Mouse (Mus musculus) midbrain, embryonic 11.5 days (tissue): ENCODE measurements around the gene Pkp3. TPM values are rescaled to one million over a fixed set of nuclear protein-coding genes. Genes with fewer than 3 reads are reported as not detected.
A peak's percentile ranks its signal among the peaks of the same experiment; 100 is the strongest.

ENCODE experiments used
- ATAC-seq: fragments of 200-750 bp; cut with Nextera tagmentation; 2 replicates; pipeline ENCODE4 v1.8.0; 2017; ENCODE audit warnings: moderate TSS enrichment, moderate library complexity; ENCODE audit not compliant: low FRiP score
- DNase-seq: peaks from one replicate; pipeline ENCODE4 v3.0.0; 2015; ENCODE audit warnings: low spot score; ENCODE audit errors: missing footprints
- H3K27ac ChIP-seq: fragments of 300-500 bp; sonication (generic); 2 replicates; pipeline ENCODE4 v1.5.1; 2014; ENCODE audit warnings: low read depth, low read length
- H3K27me3 ChIP-seq: fragments of 300-500 bp; sonication (generic); 2 replicates; pipeline ENCODE4 v1.6.1; 2014; ENCODE audit warnings: mild to moderate bottlenecking, low read length, moderate library complexity, mixed read lengths; ENCODE audit not compliant: control insufficient read depth, insufficient read depth
- H3K36me3 ChIP-seq: fragments of 300-500 bp; sonication (generic); 2 replicates; pipeline ENCODE4 v1.6.1; 2014; ENCODE audit warnings: mild to moderate bottlenecking, low read length, moderate library complexity, mixed read lengths; ENCODE audit not compliant: control insufficient read depth, insufficient read depth
- H3K4me1 ChIP-seq: fragments of 300-500 bp; sonication (generic); 2 replicates; pipeline ENCODE4 v1.6.1; 2014; ENCODE audit warnings: low read length; ENCODE audit not compliant: control insufficient read depth, insufficient read depth
- H3K4me2 ChIP-seq: fragments of 300-500 bp; sonication (generic); 2 replicates; pipeline ENCODE4 v1.6.1; 2014; ENCODE audit warnings: mild to moderate bottlenecking, moderate library complexity
- H3K4me3 ChIP-seq: fragments of 300-500 bp; sonication (generic); 2 replicates; pipeline ENCODE4 v1.5.1; 2014; ENCODE audit warnings: low read depth, low read length
- H3K9ac ChIP-seq: fragments of 300-500 bp; sonication (generic); 2 replicates; pipeline ENCODE4 v1.6.1; 2014; ENCODE audit warnings: low read length
- H3K9me3 ChIP-seq: fragments of 300-500 bp; sonication (generic); 2 replicates; pipeline ENCODE4 v1.6.1; 2016; ENCODE audit warnings: low read length; ENCODE audit not compliant: control insufficient read depth
- WGBS: fragments of 180-500 bp; shearing (Covaris S2); extraction: QIAGEN DNeasy Blood & Tissue Kit; methylation state at CpG from one replicate; pipeline ENCODE4 v1.1.7; 2014; 5-methylcytosine and 5-hydroxymethylcytosine counted together
- polyA plus RNA-seq: library from polyadenylated mRNA; unstranded; fragments of >200 nt; fragmentation: Nextera tagmentation; extraction: Ambion mirVana; gene quantifications from 2 replicates; pipeline ENCODE4 v1.2.1, GENCODE M21; 2014

The Pkp3 gene
- polyA plus RNA-seq, 1 experiment from 2014 or later: 0.82 TPM

DNA sequence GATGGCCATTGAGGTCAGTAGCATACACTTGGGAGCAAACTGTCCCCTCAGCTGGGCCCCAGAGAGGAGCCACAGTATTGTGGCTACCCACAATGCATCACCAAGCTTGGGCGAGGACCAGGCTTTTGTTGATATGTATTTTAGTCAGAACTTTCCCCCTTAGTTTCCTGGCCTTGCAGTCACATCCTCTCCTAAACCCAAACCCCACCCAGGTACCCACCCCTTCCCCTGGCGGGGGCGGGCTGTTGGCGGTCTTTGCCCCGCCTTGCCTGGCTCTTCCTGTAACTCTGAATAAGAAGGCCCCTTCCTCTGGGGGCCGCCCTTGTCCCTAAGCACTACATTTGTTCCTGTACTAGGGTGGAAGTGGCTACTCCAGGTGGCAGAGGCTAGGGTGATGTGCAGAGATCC, 18.6 kb downstream of the Pkp3 start:
- no peak overlapping the region for H3K4me2 ChIP-seq
- DNase-seq: no peak
- no peak for ATAC-seq
- H3K27ac ChIP-seq: no peak overlapping the region
- 54% methylated on average over 6 of the region's 6 CpGs for WGBS
- H3K36me3 ChIP-seq: no peaks in the 10 kb centered on the region
- H3K4me1 ChIP-seq: peaks cover 5% of the 10 kb centered on the region
- no peaks in the 10 kb centered on the region for H3K9me3 ChIP-seq
- H3K27me3 ChIP-seq: peaks cover 24% of the 10 kb centered on the region
- H3K4me3 ChIP-seq: no peak overlapping the region
- no peak overlapping the region for H3K9ac ChIP-seq

DNA sequence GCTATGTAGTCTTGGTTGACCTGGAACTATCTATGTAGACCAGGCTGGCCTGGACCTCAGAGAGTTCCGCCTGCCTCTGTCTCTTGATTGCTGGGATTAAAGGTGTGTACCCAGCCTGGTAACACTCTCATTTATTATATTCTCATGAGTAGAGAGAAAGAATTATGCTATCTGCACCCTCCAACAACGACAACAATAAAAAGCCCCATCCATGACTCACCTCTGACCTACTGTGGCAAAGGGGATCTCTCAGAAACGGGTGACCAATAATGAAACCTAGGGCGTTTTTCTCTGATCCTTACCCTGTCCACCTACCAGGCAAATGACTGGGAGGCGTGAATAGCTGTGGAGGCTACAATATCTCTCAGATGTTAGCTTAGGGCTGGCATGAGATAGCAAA, 19.2 kb downstream of the Pkp3 start:
- no peaks in the 10 kb centered on the region for H3K36me3 ChIP-seq
- no peak overlapping the region for H3K4me2 ChIP-seq
- WGBS: 80% methylated on average over 5 of the region's 5 CpGs
- DNase-seq (no peak), ATAC-seq (no peak)
- no peak overlapping the region for H3K4me3 ChIP-seq
- no peak overlapping the region for H3K9ac ChIP-seq
- H3K27me3 ChIP-seq: peaks cover 23% of the 10 kb centered on the region
- peaks cover 5% of the 10 kb centered on the region for H3K4me1 ChIP-seq
- no peak overlapping the region for H3K27ac ChIP-seq
- no peaks in the 10 kb centered on the region for H3K9me3 ChIP-seq

DNA sequence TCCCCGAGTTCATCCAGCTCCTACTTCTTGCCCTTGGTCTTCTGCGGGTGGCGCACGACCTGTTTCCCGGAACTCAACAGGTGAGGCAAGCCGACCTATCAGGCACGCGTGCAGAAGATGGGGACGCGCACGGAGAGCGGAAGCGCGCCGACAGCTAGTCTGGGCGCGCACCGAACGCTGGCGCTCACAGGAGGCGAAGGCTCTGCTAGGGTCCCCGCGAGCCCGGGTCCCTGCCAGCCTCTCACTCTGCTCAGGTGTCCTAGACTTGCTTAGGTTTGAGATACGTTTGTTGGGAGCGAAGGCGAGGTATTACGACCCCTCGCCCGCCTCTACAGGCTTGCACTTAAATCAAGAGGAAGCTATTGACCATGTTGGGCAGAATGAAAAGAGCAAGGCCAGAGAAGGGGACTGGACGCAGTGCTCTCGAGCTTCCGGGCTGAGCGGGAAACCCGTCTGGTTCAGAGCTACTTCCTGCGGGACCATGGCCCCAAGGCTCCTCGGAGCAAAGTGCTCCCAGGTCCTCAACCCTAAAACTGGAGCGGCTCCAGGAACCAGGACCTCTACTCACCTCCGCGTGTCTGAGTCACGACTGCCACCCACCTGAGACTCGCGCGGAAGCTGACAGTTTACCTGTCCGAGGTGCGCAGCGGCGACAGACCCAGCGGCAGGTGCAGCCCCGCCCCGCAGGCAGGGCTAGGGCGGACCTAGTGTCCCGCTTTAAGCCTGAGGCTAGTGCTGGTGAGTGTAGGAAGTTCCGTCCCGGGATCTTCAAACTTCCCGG, 22.1 kb downstream of the Pkp3 start, which contains the start of gene Sigirr:
Gene Sigirr, minus strand, starts transcription at position 662 of the 781 bp plus-strand sequence.
- no peaks in the 10 kb centered on the region for H3K36me3 ChIP-seq
- DNase-seq: peak; percentile 93
- WGBS: 2% methylated on average over 56 of the region's 56 CpGs
- H3K9me3 ChIP-seq: no peaks in the 10 kb centered on the region
- H3K4me3 ChIP-seq: peak within 1 kb of the TSS; percentile 28
- peaks cover 23% of the 10 kb centered on the region for H3K27me3 ChIP-seq
- no peak within 1 kb of the TSS for H3K27ac ChIP-seq
- peak within 1 kb of the TSS; percentile 21; the same call in 1 of the 2 replicates for H3K9ac ChIP-seq
- peak within 1 kb of the TSS; percentile 44 for H3K4me2 ChIP-seq
- 0 out of 2 replicates have a peak, but pooled peaks have one; percentile 30 for ATAC-seq
- peaks cover 5% of the 10 kb centered on the region; the same call in 1 of the 2 replicates for H3K4me1 ChIP-seq

DNA sequence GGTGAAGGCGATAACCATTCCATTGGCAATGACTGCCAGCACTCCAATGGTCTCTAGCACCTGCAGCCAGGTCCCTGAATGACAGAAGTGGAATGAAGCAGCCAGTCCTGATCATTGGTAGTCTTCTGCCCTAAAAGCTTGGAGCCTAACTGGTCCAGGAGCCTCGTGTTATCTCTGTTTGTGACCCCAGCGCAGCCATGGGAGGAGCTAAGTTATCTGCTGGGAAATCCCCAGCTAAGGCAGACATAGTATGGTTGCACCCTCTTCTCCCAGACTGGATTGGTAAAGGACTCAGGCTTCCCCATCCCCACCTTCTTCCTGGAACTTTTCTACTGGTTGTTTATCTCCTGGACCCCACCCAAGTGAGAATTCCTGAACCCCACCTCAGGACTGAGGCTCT, 25.1 kb downstream of the Pkp3 start:
- no peak overlapping the region for H3K9ac ChIP-seq
- no peak for DNase-seq
- peaks cover 5% of the 10 kb centered on the region; the same call in 1 of the 2 replicates for H3K4me1 ChIP-seq
- H3K4me3 ChIP-seq: no peak overlapping the region
- no peak overlapping the region for H3K27ac ChIP-seq
- H3K9me3 ChIP-seq: no peaks in the 10 kb centered on the region
- ATAC-seq: no peak
- no peaks in the 10 kb centered on the region for H3K36me3 ChIP-seq
- H3K27me3 ChIP-seq: peaks cover 23% of the 10 kb centered on the region
- H3K4me2 ChIP-seq: no peak overlapping the region
- WGBS: 77% methylated on average over 3 of the region's 3 CpGs

DNA sequence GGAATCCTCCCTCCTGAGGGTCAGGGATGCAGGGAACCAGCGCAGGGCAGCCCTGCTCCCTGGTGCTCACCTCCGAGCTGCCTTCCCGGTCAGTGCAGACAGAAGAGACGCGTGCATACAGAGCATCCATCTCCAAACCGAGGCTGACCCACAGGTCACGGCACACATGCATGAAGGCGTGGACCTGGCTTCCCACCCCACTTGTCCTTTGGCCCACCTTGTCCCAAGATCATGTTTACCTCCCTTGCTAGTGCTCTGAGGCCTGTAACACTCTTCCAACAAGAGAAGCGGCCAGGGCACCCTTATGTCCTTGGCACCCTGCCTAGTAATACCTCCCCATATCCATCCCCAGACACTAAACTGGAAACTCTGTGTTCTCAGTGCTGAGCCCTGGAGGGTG, 37.9 kb downstream of the Pkp3 start:
- no peak for ATAC-seq
- Histone ChIP-seq H3K4me2 (no peak overlapping the region), H3K27ac (no peak overlapping the region), H3K27me3 (no peaks in the 10 kb centered on the region), H3K9me3 (no peaks in the 10 kb centered on the region), H3K9ac (no peak overlapping the region), H3K4me1 (no peaks in the 10 kb centered on the region), H3K4me3 (no peak overlapping the region), H3K36me3 (no peaks in the 10 kb centered on the region)
- WGBS: 90% methylated on average over 9 of the region's 9 CpGs
- DNase-seq: no peak

DNA sequence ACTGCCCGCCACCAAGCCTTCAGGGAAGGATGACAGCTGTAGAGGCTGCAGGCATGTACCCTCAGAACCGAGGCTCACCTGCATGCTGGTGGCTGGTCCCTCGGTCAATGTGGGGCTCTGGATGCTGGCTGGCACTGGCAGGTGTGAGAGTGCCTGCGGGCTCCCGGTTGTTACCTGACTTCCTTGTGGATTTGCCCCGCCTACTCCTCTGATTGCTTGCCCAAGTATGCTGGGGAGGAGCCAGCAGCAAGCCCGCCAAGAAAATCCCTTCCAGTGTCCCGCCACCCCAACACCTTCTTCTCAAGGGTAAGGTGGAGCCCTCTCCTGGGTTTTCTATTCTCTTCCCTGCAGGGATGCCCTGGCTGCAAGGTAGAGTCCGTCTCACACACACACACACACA, 39.6 kb downstream of the Pkp3 start, which contains the start of gene Ano9:
Gene Ano9, minus strand, starts transcription at position 171 of the 400 bp plus-strand sequence.
- Histone ChIP-seq H3K4me1 (no peaks in the 10 kb centered on the region), H3K4me3 (no peak within 1 kb of the TSS), H3K9me3 (no peaks in the 10 kb centered on the region), H3K27ac (no peak within 1 kb of the TSS), H3K4me2 (no peak within 1 kb of the TSS), H3K36me3 (no peaks in the 10 kb centered on the region), H3K27me3 (no peaks in the 10 kb centered on the region), H3K9ac (no peak within 1 kb of the TSS)
- ATAC-seq: no peak
- DNase-seq: no peak
- 14% methylated on average over 8 of the region's 9 CpGs for WGBS

DNA sequence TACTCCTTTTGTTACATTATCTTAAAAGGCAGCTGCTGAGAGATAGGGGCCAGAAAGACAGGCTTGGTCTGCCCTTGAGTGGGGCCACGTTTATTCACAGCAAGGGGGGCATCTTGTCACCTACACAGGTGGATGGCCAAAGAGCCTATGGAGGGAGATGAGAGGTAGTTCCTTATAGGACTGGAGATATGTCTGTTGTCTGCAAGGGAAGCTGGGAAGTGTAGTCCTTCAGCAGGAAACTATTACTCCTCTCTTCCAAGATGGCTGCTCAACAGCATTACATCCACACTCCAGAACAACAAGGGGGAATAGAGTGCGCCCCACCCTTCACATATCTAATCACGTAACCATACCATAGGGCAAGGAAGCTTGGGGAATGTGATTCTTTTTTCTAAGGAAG, 41.5 kb downstream of the Pkp3 start:
- ATAC-seq (no peak), DNase-seq (no peak)
- Histone ChIP-seq H3K27ac (no peak overlapping the region), H3K9ac (no peak overlapping the region), H3K4me3 (no peak overlapping the region), H3K4me1 (no peaks in the 10 kb centered on the region), H3K27me3 (no peaks in the 10 kb centered on the region), H3K4me2 (no peak overlapping the region), H3K36me3 (no peaks in the 10 kb centered on the region), H3K9me3 (no peaks in the 10 kb centered on the region)
- WGBS: 79% methylated on average over 3 of the region's 3 CpGs

DNA sequence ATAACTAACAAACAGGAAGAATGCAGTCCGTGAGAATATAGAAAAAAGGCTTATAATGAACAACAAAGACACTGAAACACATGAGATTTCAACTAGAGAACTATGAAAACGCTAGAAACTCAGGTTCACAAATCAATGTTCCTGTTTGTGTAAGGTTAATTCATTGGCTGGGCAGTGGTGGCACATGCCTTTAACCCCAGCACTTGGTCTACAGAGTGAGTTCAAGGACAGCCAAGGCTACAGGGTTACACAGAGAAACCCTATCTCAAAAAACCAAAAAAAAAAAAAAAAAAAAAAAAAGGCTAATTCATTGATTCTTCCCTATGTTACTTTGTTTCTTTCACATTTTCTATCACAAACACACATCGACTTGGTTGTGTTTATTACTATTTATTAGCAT, 42.6 kb downstream of the Pkp3 start:
- no peaks in the 10 kb centered on the region for H3K9me3 ChIP-seq
- H3K4me3 ChIP-seq: no peak overlapping the region
- WGBS: 88% methylated on average over 3 of the region's 3 CpGs
- H3K4me2 ChIP-seq: no peak overlapping the region
- no peak overlapping the region for H3K27ac ChIP-seq
- no peaks in the 10 kb centered on the region for H3K27me3 ChIP-seq
- ATAC-seq (no peak), DNase-seq (no peak)
- H3K9ac ChIP-seq: no peak overlapping the region
- no peaks in the 10 kb centered on the region for H3K4me1 ChIP-seq
- H3K36me3 ChIP-seq: no peaks in the 10 kb centered on the region

DNA sequence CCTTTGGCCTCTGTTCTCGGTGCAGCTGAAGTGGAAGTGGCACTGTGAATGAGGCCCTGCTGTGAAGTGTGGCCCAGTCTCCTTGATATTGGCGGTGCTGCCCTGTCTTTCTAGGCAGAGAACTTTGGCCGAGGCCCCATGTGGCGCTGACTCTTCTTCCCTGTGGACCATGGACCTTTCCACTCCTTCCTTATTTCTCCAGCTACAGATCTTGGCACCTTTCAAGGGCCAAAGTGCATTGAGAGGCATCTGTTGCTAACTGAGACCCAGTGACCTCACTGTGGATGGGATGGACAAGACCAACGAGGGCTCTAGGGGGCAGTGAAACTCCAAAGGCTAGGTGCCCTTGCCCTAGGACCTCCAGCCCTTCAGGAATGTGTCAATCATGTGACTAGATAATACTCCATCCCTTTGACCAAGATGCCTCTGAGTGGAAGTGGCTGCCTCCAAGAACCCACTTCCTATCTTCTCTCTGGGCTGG, 43.1 kb downstream of the Pkp3 start:
- Histone ChIP-seq H3K9ac (no peak overlapping the region), H3K36me3 (no peaks in the 10 kb centered on the region), H3K4me1 (no peaks in the 10 kb centered on the region), H3K4me2 (no peak overlapping the region), H3K27me3 (no peaks in the 10 kb centered on the region), H3K27ac (no peak overlapping the region), H3K9me3 (no peaks in the 10 kb centered on the region), H3K4me3 (no peak overlapping the region)
- 84% methylated on average over 5 of the region's 5 CpGs for WGBS
- no peak for DNase-seq
- ATAC-seq: no peak
